Mouse (Mus musculus): ENCODE measurements around the gene Fpgs. TPM values are rescaled to one million over a fixed set of nuclear protein-coding genes. Genes with fewer than 3 reads are reported as not detected.

Fpgs gene
- total RNA-seq (2017) = 20.6 and 27.0 TPM in 2 replicates

DNA sequence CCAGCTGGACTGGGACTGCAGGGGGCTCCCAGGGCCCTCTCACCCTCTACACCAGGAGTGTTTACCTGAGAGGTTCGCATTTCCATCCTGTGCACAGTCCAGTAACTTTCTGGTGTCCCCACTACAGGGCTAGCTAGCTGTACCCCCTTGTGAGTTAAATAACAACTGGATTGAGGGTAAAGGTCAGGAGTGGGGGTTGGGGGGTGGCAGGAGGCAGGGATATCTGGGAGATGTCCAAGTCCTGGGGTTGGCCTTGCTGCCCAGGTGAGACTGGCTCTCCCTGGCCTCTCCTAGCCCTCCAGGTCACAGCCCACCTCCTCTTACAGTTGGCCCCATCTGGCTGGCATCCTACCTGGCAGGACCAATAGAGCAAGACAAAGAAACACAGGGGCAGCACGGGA, at the start of gene Fpgs:
TSS of gene Fpgs (minus strand) at position 125 of the 401 bp plus-strand sequence.
- ATAC-seq (replicated peaks in 1 of 2; ENCODE audit: insufficient read depth in 1 of 2, low FRiP score in 2 of 2, low TSS enrichment in 1 of 2, low read depth in 1 of 2, poor library complexity in 2 of 2, severe bottlenecking in 2 of 2) = no peak

DNA sequence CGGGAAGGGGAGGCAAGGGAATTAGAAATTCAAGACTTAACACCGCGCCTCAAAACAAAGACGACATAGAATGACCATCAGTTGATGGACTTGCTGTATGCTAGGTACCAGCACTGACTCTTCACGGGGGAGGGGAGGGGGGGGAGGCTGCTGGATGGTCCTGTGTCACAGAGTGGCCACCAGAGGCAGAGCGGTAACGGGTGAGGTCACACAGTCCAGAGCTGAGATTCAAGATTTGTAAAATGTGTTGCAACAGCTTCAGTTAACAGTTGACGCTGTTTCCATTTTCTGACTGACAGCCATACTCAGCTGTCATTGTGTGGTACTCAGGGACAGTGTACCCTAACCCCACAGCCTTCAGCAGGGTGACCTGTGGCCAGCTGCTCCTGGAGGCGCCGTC, 48.2 kb upstream of the Fpgs start:
- no peak for ATAC-seq (replicated peaks in 1 of 2; ENCODE audit: insufficient read depth in 1 of 2, low FRiP score in 2 of 2, low TSS enrichment in 1 of 2, low read depth in 1 of 2, poor library complexity in 2 of 2, severe bottlenecking in 2 of 2)

DNA sequence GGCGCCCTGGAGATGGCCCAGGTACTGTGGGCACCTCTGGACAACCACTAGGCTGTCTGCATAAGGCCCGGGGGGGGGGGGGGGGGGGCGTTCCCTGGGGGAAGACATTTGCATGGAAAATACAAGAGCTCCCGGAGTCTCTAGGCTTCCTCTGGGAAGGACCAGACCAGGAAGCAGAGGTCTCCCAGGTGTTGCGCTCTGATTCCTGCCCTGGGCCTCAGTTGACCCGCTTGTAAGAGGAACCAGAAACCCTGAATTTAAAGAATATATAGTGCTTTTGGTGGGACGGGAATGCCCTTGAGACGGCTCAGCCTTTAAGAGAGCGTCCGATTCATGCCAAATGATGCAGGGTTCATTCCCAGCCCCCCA, 47.7 kb upstream of the Fpgs start:
- no peak for ATAC-seq (replicated peaks in 1 of 2; ENCODE audit: insufficient read depth in 1 of 2, low FRiP score in 2 of 2, low TSS enrichment in 1 of 2, low read depth in 1 of 2, poor library complexity in 2 of 2, severe bottlenecking in 2 of 2)

- ATAC-seq (replicated peaks in 1 of 2; ENCODE audit: insufficient read depth in 1 of 2, low FRiP score in 2 of 2, low TSS enrichment in 1 of 2, low read depth in 1 of 2, poor library complexity in 2 of 2, severe bottlenecking in 2 of 2) = no peak
Observed at GRCm38 (mm10) chr2:32750887-32751664, 47.1 kb upstream of the Fpgs start.

GRCm38 (mm10) chr2:32750199-32750598, 46.3 kb upstream of the Fpgs start:
- ATAC-seq (replicated peaks in 1 of 2; ENCODE audit: insufficient read depth in 1 of 2, low FRiP score in 2 of 2, low TSS enrichment in 1 of 2, low read depth in 1 of 2, poor library complexity in 2 of 2, severe bottlenecking in 2 of 2) = no peak

DNA sequence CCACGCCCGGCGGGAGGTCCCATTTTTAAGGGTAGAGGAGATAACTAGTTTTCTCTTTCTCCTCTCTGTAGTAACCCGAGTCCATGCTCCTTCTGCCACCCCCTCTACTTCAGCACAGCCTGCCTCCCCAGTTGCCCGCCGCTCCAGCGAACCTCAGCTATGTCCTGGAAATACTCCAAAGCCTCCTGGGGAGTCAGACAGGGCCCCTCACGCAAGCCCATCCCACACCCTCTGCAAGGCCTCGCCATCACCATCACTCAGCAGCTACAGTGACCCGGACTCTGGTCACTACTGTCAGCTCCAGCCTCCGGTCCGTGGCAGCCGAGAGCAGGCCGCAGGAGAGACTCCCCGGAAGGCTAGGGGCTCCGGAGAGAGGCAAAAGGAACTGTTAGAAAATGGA, 45.1 kb upstream of the Fpgs start:
- no peak for ATAC-seq (replicated peaks in 1 of 2; ENCODE audit: insufficient read depth in 1 of 2, low FRiP score in 2 of 2, low TSS enrichment in 1 of 2, low read depth in 1 of 2, poor library complexity in 2 of 2, severe bottlenecking in 2 of 2)

GRCm38 (mm10) chr2:32744272-32744982, 40.5 kb upstream of the Fpgs start:
- ATAC-seq (replicated peaks in 1 of 2; ENCODE audit: insufficient read depth in 1 of 2, low FRiP score in 2 of 2, low TSS enrichment in 1 of 2, low read depth in 1 of 2, poor library complexity in 2 of 2, severe bottlenecking in 2 of 2) = no peak

- no peak for ATAC-seq (replicated peaks in 1 of 2; ENCODE audit: insufficient read depth in 1 of 2, low FRiP score in 2 of 2, low TSS enrichment in 1 of 2, low read depth in 1 of 2, poor library complexity in 2 of 2, severe bottlenecking in 2 of 2)
Observed at GRCm38 (mm10) chr2:32742173-32742531, 38.2 kb upstream of the Fpgs start.

GRCm38 (mm10) chr2:32741273-32742172, 37.6 kb upstream of the Fpgs start:
- ATAC-seq (replicated peaks in 1 of 2; ENCODE audit: insufficient read depth in 1 of 2, low FRiP score in 2 of 2, low TSS enrichment in 1 of 2, low read depth in 1 of 2, poor library complexity in 2 of 2, severe bottlenecking in 2 of 2) = no peak

GRCm38 (mm10) chr2:32740916-32741272, 36.9 kb upstream of the Fpgs start, which contains the start of gene 6330409D20Rik:
Gene 6330409D20Rik, minus strand, starts transcription at chr2:32741016.
- no peak for ATAC-seq (replicated peaks in 1 of 2; ENCODE audit: insufficient read depth in 1 of 2, low FRiP score in 2 of 2, low TSS enrichment in 1 of 2, low read depth in 1 of 2, poor library complexity in 2 of 2, severe bottlenecking in 2 of 2)

GRCm38 (mm10) chr2:32739311-32739710, 35.4 kb upstream of the Fpgs start:
- no peak for ATAC-seq (replicated peaks in 1 of 2; ENCODE audit: insufficient read depth in 1 of 2, low FRiP score in 2 of 2, low TSS enrichment in 1 of 2, low read depth in 1 of 2, poor library complexity in 2 of 2, severe bottlenecking in 2 of 2)

- ATAC-seq (replicated peaks in 1 of 2; ENCODE audit: insufficient read depth in 1 of 2, low FRiP score in 2 of 2, low TSS enrichment in 1 of 2, low read depth in 1 of 2, poor library complexity in 2 of 2, severe bottlenecking in 2 of 2) = no peak
Observed at GRCm38 (mm10) chr2:32737008-32737407, 33.1 kb upstream of the Fpgs start.

- no peak for ATAC-seq (replicated peaks in 1 of 2; ENCODE audit: insufficient read depth in 1 of 2, low FRiP score in 2 of 2, low TSS enrichment in 1 of 2, low read depth in 1 of 2, poor library complexity in 2 of 2, severe bottlenecking in 2 of 2)
Observed at GRCm38 (mm10) chr2:32736306-32736829, 32.4 kb upstream of the Fpgs start.

DNA sequence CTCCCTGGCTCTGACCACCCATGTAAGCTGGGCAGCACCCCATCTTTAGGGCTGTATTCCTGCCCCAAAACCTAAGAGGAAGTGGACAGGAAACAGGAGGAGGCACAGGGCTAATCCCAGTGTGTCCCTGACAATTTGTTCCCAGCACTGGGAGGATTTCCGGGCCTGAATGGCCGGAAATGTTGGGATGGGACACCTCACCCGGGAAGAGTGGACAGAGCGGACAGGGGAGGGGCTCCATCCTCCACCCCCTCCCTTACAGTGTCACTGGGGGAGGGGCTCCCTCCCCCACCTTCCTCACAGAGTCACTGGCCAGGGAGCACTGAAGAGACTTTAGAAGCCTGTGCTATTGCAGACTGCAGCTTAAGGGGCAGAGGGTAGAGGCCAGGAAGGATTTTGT, 31.0 kb upstream of the Fpgs start:
- no peak for ATAC-seq (replicated peaks in 1 of 2; ENCODE audit: insufficient read depth in 1 of 2, low FRiP score in 2 of 2, low TSS enrichment in 1 of 2, low read depth in 1 of 2, poor library complexity in 2 of 2, severe bottlenecking in 2 of 2)

- no peak for ATAC-seq (replicated peaks in 1 of 2; ENCODE audit: insufficient read depth in 1 of 2, low FRiP score in 2 of 2, low TSS enrichment in 1 of 2, low read depth in 1 of 2, poor library complexity in 2 of 2, severe bottlenecking in 2 of 2)
Observed at GRCm38 (mm10) chr2:32734480-32734879, 30.5 kb upstream of the Fpgs start.

- ATAC-seq (replicated peaks in 1 of 2; ENCODE audit: insufficient read depth in 1 of 2, low FRiP score in 2 of 2, low TSS enrichment in 1 of 2, low read depth in 1 of 2, poor library complexity in 2 of 2, severe bottlenecking in 2 of 2) = no peak
Observed at GRCm38 (mm10) chr2:32732695-32733094, 28.8 kb upstream of the Fpgs start.

DNA sequence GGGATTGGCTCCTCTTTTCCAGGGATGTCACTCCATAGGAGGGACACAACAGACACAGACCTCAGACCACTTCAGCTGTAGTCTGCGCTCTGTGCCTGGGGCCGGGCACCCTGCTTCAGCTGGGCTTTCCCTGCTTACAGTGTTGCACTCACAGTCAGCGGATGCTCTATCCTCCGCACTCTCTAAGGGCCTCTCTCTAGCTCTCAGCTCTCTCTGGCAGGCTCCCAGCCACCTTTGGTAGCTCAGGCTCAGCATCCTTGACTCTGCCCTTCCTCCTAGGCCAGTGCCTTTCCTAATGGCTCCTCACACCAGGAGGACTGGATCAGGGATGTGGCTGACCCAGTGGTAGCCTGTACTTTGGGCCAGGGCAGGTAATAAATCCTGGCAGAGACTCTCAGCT, 28.0 kb upstream of the Fpgs start:
- ATAC-seq (replicated peaks in 1 of 2; ENCODE audit: insufficient read depth in 1 of 2, low FRiP score in 2 of 2, low TSS enrichment in 1 of 2, low read depth in 1 of 2, poor library complexity in 2 of 2, severe bottlenecking in 2 of 2) = no peak

GRCm38 (mm10) chr2:32730854-32731253, 26.9 kb upstream of the Fpgs start:
- no peak for ATAC-seq (replicated peaks in 1 of 2; ENCODE audit: insufficient read depth in 1 of 2, low FRiP score in 2 of 2, low TSS enrichment in 1 of 2, low read depth in 1 of 2, poor library complexity in 2 of 2, severe bottlenecking in 2 of 2)
